Comparison of ENCODE assay signal across 9 mouse cellular contexts in genomic region chr8:84180530-84181190, GRCm38 (mm10). TPM values are rescaled to one million over a fixed set of nuclear protein-coding genes. Genes with fewer than 3 reads are reported as not detected.
DNase-seq lines count a peak whose midpoint lies in the region; ATAC-seq and TF ChIP-seq lines count a peak whose summit lies in the region.
"Had no signal": no experiment of that assay in that cellular context is flagged by ENCODE, and none has a peak within 500 bp of the region (broad histone marks: within the 10 kb centered on the region; RNA-seq: fewer than 3 reads in every experiment).

No protein-coding gene starts in this region.

- H3K36me3 ChIP-seq in embryonic facial prominence, embryonic 15.5 days: 0 out of 2 replicates have a peak, but pooled peaks cover 3% of the 10 kb centered on the region
- no peaks in the 10 kb centered on the region for H3K36me3 ChIP-seq in hindbrain, embryonic 16.5 days (ENCODE audit: control insufficient read depth, insufficient read depth, low read length)
- H3K36me3 ChIP-seq in lung, postnatal 0 days (ENCODE audit: insufficient read depth, low read length): no peaks in the 10 kb centered on the region
- peaks cover 6% of the 10 kb centered on the region for H3K36me3 ChIP-seq in stomach, embryonic 14.5 days (ENCODE audit: control insufficient read depth, insufficient read depth, low read length)

- DNase-seq in layer of hippocampus, postnatal 10 days (ENCODE audit: low spot score in 2 of 2): peak; percentile 36 to 49
- DNase-seq in layer of hippocampus, adult 11-12 months (ENCODE audit: low spot score): no peak
- DNase-seq in lung, postnatal 0 days (ENCODE audit: low spot score): peak; percentile 49
- no peak for DNase-seq in cerebellum, adult 9-10 months
- no peak for DNase-seq in layer of hippocampus, adult 18-20 months (ENCODE audit: low spot score in 2 of 2)

- H3K9ac ChIP-seq in embryonic facial prominence, embryonic 15.5 days: 0 out of 2 replicates have a peak overlapping the region, but pooled peaks have one; percentile 18
- peak overlapping the region; percentile 67 for H3K9ac ChIP-seq in hindbrain, embryonic 16.5 days (ENCODE audit: low read depth, low read length)
- H3K9ac ChIP-seq in lung, postnatal 0 days (replicated peaks; ENCODE audit: low read depth): no peak overlapping the region
- H3K9ac ChIP-seq in stomach, embryonic 14.5 days (replicated peaks; ENCODE audit: low read depth, low read length): no peak overlapping the region; the same call in 1 of the 2 replicates

- H3K9me3 ChIP-seq in embryonic facial prominence, embryonic 15.5 days (replicated peaks): no peaks in the 10 kb centered on the region
- no peaks in the 10 kb centered on the region for H3K9me3 ChIP-seq in hindbrain, embryonic 16.5 days (ENCODE audit: control insufficient read depth, low read length)
- no peaks in the 10 kb centered on the region for H3K9me3 ChIP-seq in lung, postnatal 0 days (ENCODE audit: low read length)
- no peaks in the 10 kb centered on the region for H3K9me3 ChIP-seq in stomach, embryonic 14.5 days (ENCODE audit: control insufficient read depth, low read depth, low read length)

- no peaks in the 10 kb centered on the region for H3K27me3 ChIP-seq in embryonic facial prominence, embryonic 15.5 days
- no peaks in the 10 kb centered on the region for H3K27me3 ChIP-seq in hindbrain, embryonic 16.5 days (replicated peaks; ENCODE audit: control insufficient read depth, insufficient read depth, low read length)
- H3K27me3 ChIP-seq in lung, postnatal 0 days (replicated peaks; ENCODE audit: insufficient read depth, low read length): no peaks in the 10 kb centered on the region
- no peaks in the 10 kb centered on the region for H3K27me3 ChIP-seq in stomach, embryonic 14.5 days (ENCODE audit: control insufficient read depth, insufficient read depth, low read length)

- TF ChIP-seq CTCF in lung, postnatal 0 days (IDR thresholded peaks at IDR 0.05): no peak

- H3K4me2 ChIP-seq in embryonic facial prominence, embryonic 15.5 days (replicated peaks): peak overlapping the region; percentile 40
- peak overlapping the region; percentile 60 for H3K4me2 ChIP-seq in hindbrain, embryonic 16.5 days (ENCODE audit: low read length)
- peak overlapping the region; percentile 52 for H3K4me2 ChIP-seq in lung, postnatal 0 days (replicated peaks; ENCODE audit: low read depth, low read length)
- peak overlapping the region; percentile 40 for H3K4me2 ChIP-seq in stomach, embryonic 14.5 days (replicated peaks; ENCODE audit: low read depth, low read length)

- no peak for TF ChIP-seq EP300 in lung, postnatal 0 days (IDR thresholded peaks at IDR 0.05)

- peak overlapping the region; percentile 23 for H3K4me3 ChIP-seq in embryonic facial prominence, embryonic 15.5 days (replicated peaks)
- H3K4me3 ChIP-seq in hindbrain, embryonic 16.5 days (ENCODE audit: low read length): peak overlapping the region; percentile 29
- no peak overlapping the region for H3K4me3 ChIP-seq in lung, postnatal 0 days (ENCODE audit: low read depth, low read length)
- peak overlapping the region; percentile 3; the same call in 1 of the 2 replicates for H3K4me3 ChIP-seq in stomach, embryonic 14.5 days (ENCODE audit: low read depth, low read length)

- peaks cover 57% of the 10 kb centered on the region for H3K4me1 ChIP-seq in embryonic facial prominence, embryonic 15.5 days
- peaks cover 48% of the 10 kb centered on the region for H3K4me1 ChIP-seq in hindbrain, embryonic 16.5 days (ENCODE audit: control insufficient read depth, insufficient read depth, low read depth, low read length)
- H3K4me1 ChIP-seq in lung, postnatal 0 days (ENCODE audit: insufficient read depth, low read depth, low read length): peaks cover 17% of the 10 kb centered on the region; the same call in 1 of the 2 replicates
- H3K4me1 ChIP-seq in stomach, embryonic 14.5 days (ENCODE audit: control insufficient read depth, insufficient read depth, low read length): peaks cover 47% of the 10 kb centered on the region

- H3K27ac ChIP-seq in embryonic facial prominence, embryonic 15.5 days (replicated peaks): peak overlapping the region; percentile 63; the same call in 1 of the 2 replicates
- peak overlapping the region; percentile 45 for H3K27ac ChIP-seq in hindbrain, embryonic 16.5 days (ENCODE audit: low read depth, low read length)
- H3K27ac ChIP-seq in lung, postnatal 0 days (ENCODE audit: low read length): no peak overlapping the region
- H3K27ac ChIP-seq in stomach, embryonic 14.5 days (ENCODE audit: low read length): peak overlapping the region; percentile 11; the same call in 1 of the 2 replicates

- ATAC-seq in embryonic facial prominence, embryonic 15.5 days (ENCODE audit: insufficient number of reproducible peaks, low FRiP score, low TSS enrichment, low read depth): peak; percentile 44; the same call in 1 of the 2 replicates
- peak; percentile 38 for ATAC-seq in hindbrain, embryonic 16.5 days
- peak; percentile 29; the same call in 1 of the 2 replicates for ATAC-seq in lung, postnatal 0 days
- peak; percentile 80 for ATAC-seq in stomach, embryonic 14.5 days (ENCODE audit: insufficient number of reproducible peaks, insufficient read depth, low FRiP score, low read depth)

- 3% methylated on average over 16 of the region's 16 CpGs for WGBS in embryonic facial prominence, embryonic 15.5 days
- 1% methylated on average over 16 of the region's 16 CpGs for WGBS in hindbrain, embryonic 16.5 days
- WGBS in lung, postnatal 0 days: 3% methylated on average over 16 of the region's 16 CpGs
- 2% methylated on average over 16 of the region's 16 CpGs for WGBS in stomach, embryonic 14.5 days

RNA-seq across cellular contexts. Expression of gene Nanos3, which starts 4.4 kb away (rescaled TPM):
- total RNA-seq in layer of hippocampus, postnatal 10 days (2021): 1 to 10 TPM; 7.8 to 8.4 TPM
- polyA plus RNA-seq in embryonic facial prominence, embryonic 15.5 days (2015; fragmentation: Nextera tagmentation; extraction: Ambion mirVana): 3.5 and 4.0 TPM in 2 replicates
- 6.2 and 6.8 TPM in 2 replicates for polyA plus RNA-seq in hindbrain, embryonic 16.5 days (2015; fragmentation: Nextera tagmentation; extraction: Ambion mirVana)
- polyA plus RNA-seq in lung, postnatal 0 days (2015; fragmentation: Nextera tagmentation; extraction: Ambion mirVana): 1.9 and 3.2 TPM in 2 replicates
- 3.3 and 5.0 TPM in 2 replicates for polyA plus RNA-seq in stomach, embryonic 14.5 days (2014; fragmentation: Nextera tagmentation; extraction: Ambion mirVana)
- 1 to 10 TPM; 2.3 to 2.7 TPM for total RNA-seq in layer of hippocampus, adult 18-20 months (2021)
- total RNA-seq: hematopoietic stem cell, adult 5-6 weeks had no signal

RNA-seq across cellular contexts. Expression of gene 4930432K21Rik, which starts 32.8 kb away (rescaled TPM):
- total RNA-seq in layer of hippocampus, postnatal 10 days (2021): 1 to 10 TPM; 1.5 to 1.7 TPM
- 1.9 and 2.3 TPM in 2 replicates for polyA plus RNA-seq in embryonic facial prominence, embryonic 15.5 days (2015; fragmentation: Nextera tagmentation; extraction: Ambion mirVana)
- polyA plus RNA-seq in hindbrain, embryonic 16.5 days (2015; fragmentation: Nextera tagmentation; extraction: Ambion mirVana): 2.7 and 2.9 TPM in 2 replicates
- 0.80 and 1.0 TPM in 2 replicates for polyA plus RNA-seq in lung, postnatal 0 days (2015; fragmentation: Nextera tagmentation; extraction: Ambion mirVana)
- polyA plus RNA-seq in stomach, embryonic 14.5 days (2014; fragmentation: Nextera tagmentation; extraction: Ambion mirVana): 0.59 and 0.94 TPM in 2 replicates
- total RNA-seq in layer of hippocampus, adult 18-20 months (2021): 1 to 10 TPM; 3.1 to 3.2 TPM

RNA-seq across cellular contexts. Expression of gene Cc2d1a, which starts 32.9 kb away (rescaled TPM):
- 10 to 100 TPM; 59.8 to 68.1 TPM for total RNA-seq in layer of hippocampus, postnatal 10 days (2021)
- 31.8 and 32.8 TPM in 2 replicates for polyA plus RNA-seq in embryonic facial prominence, embryonic 15.5 days (2015; fragmentation: Nextera tagmentation; extraction: Ambion mirVana)
- 53.3 and 54.5 TPM in 2 replicates for polyA plus RNA-seq in hindbrain, embryonic 16.5 days (2015; fragmentation: Nextera tagmentation; extraction: Ambion mirVana)
- 15.6 and 16.3 TPM in 2 replicates for polyA plus RNA-seq in lung, postnatal 0 days (2015; fragmentation: Nextera tagmentation; extraction: Ambion mirVana)
- polyA plus RNA-seq in stomach, embryonic 14.5 days (2014; fragmentation: Nextera tagmentation; extraction: Ambion mirVana): 17.9 and 18.2 TPM in 2 replicates
- total RNA-seq in layer of hippocampus, adult 18-20 months (2021): 10 to 100 TPM; 57.4 to 61.0 TPM

RNA-seq across cellular contexts. Expression of gene Podnl1, which starts 54.9 kb away (rescaled TPM):
- total RNA-seq in layer of hippocampus, postnatal 10 days (2021): not detected
- 2.8 and 3.5 TPM in 2 replicates for polyA plus RNA-seq in embryonic facial prominence, embryonic 15.5 days (2015; fragmentation: Nextera tagmentation; extraction: Ambion mirVana)
- 0.51 and 0.55 TPM in 2 replicates for polyA plus RNA-seq in hindbrain, embryonic 16.5 days (2015; fragmentation: Nextera tagmentation; extraction: Ambion mirVana)
- polyA plus RNA-seq in lung, postnatal 0 days (2015; fragmentation: Nextera tagmentation; extraction: Ambion mirVana): 0.17 and 0.19 TPM in 2 replicates
- polyA plus RNA-seq in stomach, embryonic 14.5 days (2014; fragmentation: Nextera tagmentation; extraction: Ambion mirVana): 0.18 and 0.20 TPM in 2 replicates
- total RNA-seq in layer of hippocampus, adult 18-20 months (2021): not detected

RNA-seq across cellular contexts. Expression of gene Zswim4, which starts 56.2 kb away (rescaled TPM):
- 10 to 100 TPM; 18.0 to 18.3 TPM for total RNA-seq in layer of hippocampus, postnatal 10 days (2021)
- polyA plus RNA-seq in embryonic facial prominence, embryonic 15.5 days (2015; fragmentation: Nextera tagmentation; extraction: Ambion mirVana): 15.8 and 17.7 TPM in 2 replicates
- polyA plus RNA-seq in hindbrain, embryonic 16.5 days (2015; fragmentation: Nextera tagmentation; extraction: Ambion mirVana): 16.2 and 22.2 TPM in 2 replicates
- polyA plus RNA-seq in lung, postnatal 0 days (2015; fragmentation: Nextera tagmentation; extraction: Ambion mirVana): 7.8 and 8.4 TPM in 2 replicates
- 9.3 and 9.5 TPM in 2 replicates for polyA plus RNA-seq in stomach, embryonic 14.5 days (2014; fragmentation: Nextera tagmentation; extraction: Ambion mirVana)
- total RNA-seq in layer of hippocampus, adult 18-20 months (2021): 10 to 100 TPM; 17.0 to 17.3 TPM

Comparison
In these comparisons a context has a peak if more than half of its experiments do, and no peak if none do; other contexts are left out.
1. DNase-seq: peak in layer of hippocampus, postnatal 10 days (2 of 2) and lung, postnatal 0 days (single experiment); none in layer of hippocampus, adult 11-12 months (single experiment), cerebellum, adult 9-10 months (single experiment) and layer of hippocampus, adult 18-20 months (0 of 2).
2. ATAC-seq: peak in every context shown above with its lines; median percentile 80 in stomach, embryonic 14.5 days; 44 in embryonic facial prominence, embryonic 15.5 days; 38 in hindbrain, embryonic 16.5 days; 29 in lung, postnatal 0 days.
3. H3K9ac ChIP-seq: peak in embryonic facial prominence, embryonic 15.5 days (single experiment) and hindbrain, embryonic 16.5 days (single experiment); none in lung, postnatal 0 days (single experiment) and stomach, embryonic 14.5 days (single experiment).
4. Peak in every context shown above with its lines, with median percentiles within 50 percentile points of each other: H3K4me2 ChIP-seq.